9 mouse cellular contexts compared by ENCODE assay signal in genomic region chr7:115580461-115580860, GRCm38 (mm10).
"Had no signal": no experiment of that assay in that cellular context is flagged by ENCODE, and none has a peak within 500 bp of the region (broad histone marks: within the 10 kb centered on the region; RNA-seq: fewer than 3 reads in every experiment).

No protein-coding gene starts in this region.

- H3K27ac ChIP-seq: kidney, embryonic 15.5 days; limb, embryonic 15.5 days; liver, embryonic 14.5 days; midbrain, embryonic 13.5 days had no signal

- H3K36me3 ChIP-seq: kidney, embryonic 15.5 days; limb, embryonic 15.5 days; midbrain, embryonic 13.5 days had no signal

- H3K4me3 ChIP-seq: kidney, embryonic 15.5 days; limb, embryonic 15.5 days; midbrain, embryonic 13.5 days had no signal

- H3K27me3 ChIP-seq: kidney, embryonic 15.5 days; limb, embryonic 15.5 days; midbrain, embryonic 13.5 days had no signal

- DNase-seq: kidney, postnatal 14 days; layer of hippocampus, postnatal 36 days; lung, adult 18-20 months; lung, postnatal 36 days; thymus, postnatal 36 days had no signal

- H3K4me2 ChIP-seq: kidney, embryonic 15.5 days; limb, embryonic 15.5 days; midbrain, embryonic 13.5 days had no signal

- H3K9me3 ChIP-seq: kidney, embryonic 15.5 days; limb, embryonic 15.5 days; midbrain, embryonic 13.5 days had no signal

- H3K4me1 ChIP-seq: kidney, embryonic 15.5 days had no signal

- H3K9ac ChIP-seq: kidney, embryonic 15.5 days; limb, embryonic 15.5 days; liver, embryonic 14.5 days; midbrain, embryonic 13.5 days had no signal

- ATAC-seq: midbrain, embryonic 13.5 days had no signal
